Mouse (Mus musculus): ENCODE measurements around the gene Tcam1. TPM values are rescaled to one million over a fixed set of nuclear protein-coding genes. Genes with fewer than 3 reads are reported as not detected.

Tcam1 gene
- polyA plus RNA-seq, 1 experiment = 0.11 TPM

- no peak for TF ChIP-seq CTCF (IDR thresholded peaks at IDR 0.05; ENCODE audit: extremely low read depth, insufficient read depth, insufficient read length, insufficient replicate concordance)
- TF ChIP-seq POLR2A (IDR thresholded peaks at IDR 0.05; ENCODE audit: low read depth, low read length) = no peak
- H3K36me3 ChIP-seq (ENCODE audit: control insufficient read depth, insufficient read depth, low read length) = peaks cover 43% of the 10 kb centered on the region
- 92% methylated on average over 5 of the region's 5 CpGs for WGBS
- H3K27ac ChIP-seq (ENCODE audit: insufficient read depth, low read length) = no peak overlapping the region
- H3K4me1 ChIP-seq (ENCODE audit: control insufficient read depth, insufficient read depth, insufficient read length) = peaks cover 17% of the 10 kb centered on the region; the same call in 1 of the 2 replicates
- H3K27me3 ChIP-seq (ENCODE audit: control insufficient read depth, insufficient read depth, low read length) = no peaks in the 10 kb centered on the region
- no peak for DNase-seq (ENCODE audit: low read depth in 1 of 2, low spot score in 2 of 2)
- H3K4me3 ChIP-seq (ENCODE audit: extremely low read depth, insufficient read depth, insufficient read length) = no peak overlapping the region
Measured at GRCm38 (mm10) chr11:106267871-106268270, 8.6 kb upstream of the Tcam1 start.

GRCm38 (mm10) chr11:106268326-106269059 is 8.0 kb upstream of the Tcam1 start:
- WGBS = 62% methylated on average over 8 of the region's 8 CpGs
- peaks cover 19% of the 10 kb centered on the region; the same call in 1 of the 2 replicates for H3K4me1 ChIP-seq (ENCODE audit: control insufficient read depth, insufficient read depth, insufficient read length)
- H3K36me3 ChIP-seq (ENCODE audit: control insufficient read depth, insufficient read depth, low read length) = peaks cover 37% of the 10 kb centered on the region
- 0 out of 2 replicates have a peak overlapping the region, but pooled peaks have one; percentile 37 for H3K27ac ChIP-seq (ENCODE audit: insufficient read depth, low read length)
- H3K4me3 ChIP-seq (ENCODE audit: extremely low read depth, insufficient read depth, insufficient read length) = no peak overlapping the region
- no peak for TF ChIP-seq POLR2A (IDR thresholded peaks at IDR 0.05; ENCODE audit: low read depth, low read length)
- no peak for TF ChIP-seq CTCF (IDR thresholded peaks at IDR 0.05; ENCODE audit: extremely low read depth, insufficient read depth, insufficient read length, insufficient replicate concordance)
- H3K27me3 ChIP-seq (ENCODE audit: control insufficient read depth, insufficient read depth, low read length) = no peaks in the 10 kb centered on the region
- no peak for DNase-seq (ENCODE audit: low read depth in 1 of 2, low spot score in 2 of 2)

GRCm38 (mm10) chr11:106269060-106269431 is 7.4 kb upstream of the Tcam1 start:
- Histone ChIP-seq H3K4me3 (ENCODE audit: extremely low read depth, insufficient read depth, insufficient read length) (no peak overlapping the region), H3K27ac (ENCODE audit: insufficient read depth, low read length) (0 out of 2 replicates have a peak overlapping the region, but pooled peaks have one; percentile 37), H3K36me3 (ENCODE audit: control insufficient read depth, insufficient read depth, low read length) (peaks cover 32% of the 10 kb centered on the region)

GRCm38 (mm10) chr11:106271131-106271793 is 5.2 kb upstream of the Tcam1 start:
- Histone ChIP-seq H3K36me3 (ENCODE audit: control insufficient read depth, insufficient read depth, low read length) (peaks cover 11% of the 10 kb centered on the region), H3K4me3 (ENCODE audit: extremely low read depth, insufficient read depth, insufficient read length) (peak overlapping the region; percentile 66; the same call in 1 of the 2 replicates), H3K27me3 (ENCODE audit: control insufficient read depth, insufficient read depth, low read length) (no peaks in the 10 kb centered on the region), H3K27ac (ENCODE audit: insufficient read depth, low read length) (no peak overlapping the region), H3K4me1 (ENCODE audit: control insufficient read depth, insufficient read depth, insufficient read length) (peaks cover 20% of the 10 kb centered on the region; the same call in 1 of the 2 replicates)
- DNase-seq (ENCODE audit: low read depth in 1 of 2, low spot score in 2 of 2) = no peak
- WGBS = 34% methylated on average over 5 of the region's 5 CpGs
- TF ChIP-seq CTCF (IDR thresholded peaks at IDR 0.05; ENCODE audit: extremely low read depth, insufficient read depth, insufficient read length, insufficient replicate concordance) (no peak), POLR2A (IDR thresholded peaks at IDR 0.05; ENCODE audit: low read depth, low read length) (no peak)

More at GRCm38 (mm10) chr11:106269060-106269431, 7.4 kb upstream of the Tcam1 start:
- Histone ChIP-seq H3K27me3 (ENCODE audit: control insufficient read depth, insufficient read depth, low read length) (no peaks in the 10 kb centered on the region), H3K4me1 (ENCODE audit: control insufficient read depth, insufficient read depth, insufficient read length) (peaks cover 19% of the 10 kb centered on the region; the same call in 1 of the 2 replicates)
- 22% methylated on average over 3 of the region's 3 CpGs for WGBS
- no peak for DNase-seq (ENCODE audit: low read depth in 1 of 2, low spot score in 2 of 2)
- no peak for TF ChIP-seq CTCF (IDR thresholded peaks at IDR 0.05; ENCODE audit: extremely low read depth, insufficient read depth, insufficient read length, insufficient replicate concordance)
- no peak for TF ChIP-seq POLR2A (IDR thresholded peaks at IDR 0.05; ENCODE audit: low read depth, low read length)

- WGBS = 2% methylated on average over 41 of the region's 41 CpGs
- Histone ChIP-seq H3K27ac (ENCODE audit: insufficient read depth, low read length) (peak overlapping the region; percentile 80), H3K4me3 (ENCODE audit: extremely low read depth, insufficient read depth, insufficient read length) (peak overlapping the region; percentile 66), H3K27me3 (ENCODE audit: control insufficient read depth, insufficient read depth, low read length) (no peaks in the 10 kb centered on the region), H3K36me3 (ENCODE audit: control insufficient read depth, insufficient read depth, low read length) (peaks cover 5% of the 10 kb centered on the region; the same call in 1 of the 2 replicates), H3K4me1 (ENCODE audit: control insufficient read depth, insufficient read depth, insufficient read length) (peaks cover 24% of the 10 kb centered on the region; the same call in 1 of the 2 replicates)
- TF ChIP-seq POLR2A (IDR thresholded peaks at IDR 0.05; ENCODE audit: low read depth, low read length) = no peak
- no peak for TF ChIP-seq CTCF (IDR thresholded peaks at IDR 0.05; ENCODE audit: extremely low read depth, insufficient read depth, insufficient read length, insufficient replicate concordance)
- DNase-seq (ENCODE audit: low read depth in 1 of 2, low spot score in 2 of 2) = peak in 1 of 2 experiments; percentile 53
Measured at GRCm38 (mm10) chr11:106271794-106272643, 4.5 kb upstream of the Tcam1 start.

GRCm38 (mm10) chr11:106272644-106273310 is 3.7 kb upstream of the Tcam1 start, which contains the start of gene Smarcd2:
TSS of gene Smarcd2 (minus strand) at chr11:106272972.
- H3K27ac ChIP-seq (ENCODE audit: insufficient read depth, low read length) = peak within 1 kb of the TSS; percentile 80
- WGBS = under 1% methylated on average over 72 of the region's 72 CpGs
- H3K27me3 ChIP-seq (ENCODE audit: control insufficient read depth, insufficient read depth, low read length) = no peaks in the 10 kb centered on the region
- peaks cover 24% of the 10 kb centered on the region; the same call in 1 of the 2 replicates for H3K4me1 ChIP-seq (ENCODE audit: control insufficient read depth, insufficient read depth, insufficient read length)
- TF ChIP-seq POLR2A (IDR thresholded peaks at IDR 0.05; ENCODE audit: low read depth, low read length) (peak; percentile 88), CTCF (IDR thresholded peaks at IDR 0.05; ENCODE audit: extremely low read depth, insufficient read depth, insufficient read length, insufficient replicate concordance) (no peak)
- H3K4me3 ChIP-seq (ENCODE audit: extremely low read depth, insufficient read depth, insufficient read length) = peak within 1 kb of the TSS; percentile 66
- peaks cover under 1% of the 10 kb centered on the region; the same call in 1 of the 2 replicates for H3K36me3 ChIP-seq (ENCODE audit: control insufficient read depth, insufficient read depth, low read length)
- peak; percentile 91 to 100 for DNase-seq (ENCODE audit: low read depth in 1 of 2, low spot score in 2 of 2)

Measured in spleen, adult 2 months (tissue).